Mouse (Mus musculus) hindbrain, embryonic 14.5 days (tissue): Measurements from ENCODE around the gene Ube2cbp. TPM values are rescaled to one million over a fixed set of nuclear protein-coding genes. Genes with fewer than 3 reads are reported as not detected.
A peak's percentile ranks its signal among the peaks of the same experiment; 100 is the strongest.

ENCODE experiments used
- ATAC-seq: fragments of 200-750 bp; cut with Nextera tagmentation; 2 replicates; pipeline ENCODE4 v1.8.0; 2017; ENCODE audit warnings: moderate number of reproducible peaks, mild to moderate bottlenecking, moderate TSS enrichment, moderate library complexity; ENCODE audit not compliant: low FRiP score
- DNase-seq: peaks from one replicate; pipeline ENCODE4 v3.0.0-alpha.2; 2015; ENCODE audit warnings: low spot score
- H3K27ac ChIP-seq: fragments of 300-500 bp; sonication (generic); 2 replicates; pipeline ENCODE4 v1.5.1; 2014; ENCODE audit warnings: mild to moderate bottlenecking, moderate library complexity
- H3K27me3 ChIP-seq: fragments of 300-500 bp; sonication (generic); 2 replicates; pipeline ENCODE4 v1.6.1; 2014; ENCODE audit warnings: mild to moderate bottlenecking, low read length, mixed read lengths; ENCODE audit not compliant: control insufficient read depth, insufficient read depth
- H3K36me3 ChIP-seq: fragments of 300-500 bp; sonication (generic); replicated peaks from 2 replicates; pipeline ENCODE4 v1.6.1; 2014; ENCODE audit not compliant: control insufficient read depth, insufficient read depth
- H3K4me1 ChIP-seq: fragments of 300-500 bp; sonication (generic); replicated peaks from 2 replicates; pipeline ENCODE4 v1.6.1; 2014; ENCODE audit warnings: antibody characterized with exemption, low read length, mixed read lengths; ENCODE audit not compliant: control insufficient read depth, insufficient read depth
- H3K4me2 ChIP-seq: fragments of 300-500 bp; sonication (generic); replicated peaks from 2 replicates; pipeline ENCODE4 v1.6.1; 2014; ENCODE audit warnings: mild to moderate bottlenecking, moderate library complexity
- H3K4me3 ChIP-seq: fragments of 300-500 bp; sonication (generic); replicated peaks from 2 replicates; pipeline ENCODE4 v1.5.1; 2014; ENCODE audit warnings: mild to moderate bottlenecking, low read length
- H3K9ac ChIP-seq: fragments of 300-500 bp; sonication (generic); 2 replicates; pipeline ENCODE4 v1.6.1; 2014
- H3K9me3 ChIP-seq: fragments of 300-500 bp; sonication (generic); 2 replicates; pipeline ENCODE4 v1.6.1; 2016; ENCODE audit warnings: low read length; ENCODE audit not compliant: control insufficient read depth
- WGBS: fragments of 180-500 bp; shearing (Covaris S2); extraction: QIAGEN DNeasy Blood & Tissue Kit; methylation state at CpG from one replicate; pipeline ENCODE4 v1.1.7; 2014; 5-methylcytosine and 5-hydroxymethylcytosine counted together
- polyA plus RNA-seq: library from polyadenylated mRNA; unstranded; fragments of >200 nt; fragmentation: Nextera tagmentation; extraction: Ambion mirVana; gene quantifications from 2 replicates; pipeline ENCODE4 v1.2.1, GENCODE M21; 2014

Ube2cbp gene
- polyA plus RNA-seq, 1 experiment from 2014 or later, result 7.4 TPM

DNA sequence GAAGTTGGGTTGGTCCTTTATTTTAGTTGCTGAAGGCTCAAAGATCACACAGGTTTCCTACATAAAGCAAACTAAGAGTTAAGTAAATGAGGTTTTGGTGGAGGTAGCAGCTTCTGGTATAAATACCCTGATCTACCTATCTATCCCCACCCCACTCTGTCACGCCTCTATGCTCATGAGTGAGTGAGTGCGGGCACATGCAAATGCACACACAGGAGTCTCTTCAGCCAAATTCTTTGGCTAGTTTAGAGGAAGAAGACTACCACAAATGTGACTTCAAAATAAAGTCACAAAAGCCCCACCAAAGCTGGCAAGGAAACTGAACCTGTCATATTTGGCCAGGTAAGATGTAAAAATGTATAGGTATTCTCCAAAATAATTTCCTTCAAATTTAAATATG is 149.1 kb downstream of the Ube2cbp start:
- H3K4me3 ChIP-seq, result no peak overlapping the region
- DNase-seq, result no peak
- peaks cover 8% of the 10 kb centered on the region; the same call in 1 of the 2 replicates for H3K9me3 ChIP-seq
- H3K27me3 ChIP-seq, result no peaks in the 10 kb centered on the region
- no peak for ATAC-seq
- no peak overlapping the region for H3K4me2 ChIP-seq
- 97% methylated on average over 2 of the region's 2 CpGs for WGBS
- no peaks in the 10 kb centered on the region for H3K4me1 ChIP-seq
- H3K9ac ChIP-seq, result no peak overlapping the region
- no peak overlapping the region for H3K27ac ChIP-seq
- H3K36me3 ChIP-seq, result no peaks in the 10 kb centered on the region

DNA sequence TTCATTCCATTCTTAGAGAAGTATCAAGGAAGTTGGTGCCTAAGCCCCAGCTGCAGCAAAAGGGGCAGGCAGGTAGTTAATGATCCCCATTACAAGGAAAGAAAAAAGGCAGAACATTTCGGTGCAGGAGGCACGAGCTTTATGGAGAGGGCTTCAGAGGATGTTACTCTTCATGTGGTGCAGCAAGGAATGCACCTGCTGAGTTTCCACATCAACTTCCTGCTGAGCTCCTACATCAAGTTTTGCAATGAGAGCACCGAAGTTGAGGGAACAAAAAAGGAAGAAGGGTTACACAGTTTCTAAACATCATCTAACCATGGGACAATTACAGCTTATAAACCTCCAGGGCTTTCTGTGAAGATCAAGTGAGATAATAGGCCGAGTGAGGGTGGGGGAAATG is 156.1 kb downstream of the Ube2cbp start:
- H3K4me2 ChIP-seq, result no peak overlapping the region
- no peak overlapping the region for H3K27ac ChIP-seq
- ATAC-seq (no peak), DNase-seq (no peak)
- no peak overlapping the region for H3K4me3 ChIP-seq
- H3K36me3 ChIP-seq, result no peaks in the 10 kb centered on the region
- H3K4me1 ChIP-seq, result no peaks in the 10 kb centered on the region
- peaks cover 8% of the 10 kb centered on the region; the same call in 1 of the 2 replicates for H3K9me3 ChIP-seq
- H3K27me3 ChIP-seq, result no peaks in the 10 kb centered on the region
- WGBS, result 59% methylated on average over 4 of the region's 4 CpGs
- no peak overlapping the region for H3K9ac ChIP-seq

DNA sequence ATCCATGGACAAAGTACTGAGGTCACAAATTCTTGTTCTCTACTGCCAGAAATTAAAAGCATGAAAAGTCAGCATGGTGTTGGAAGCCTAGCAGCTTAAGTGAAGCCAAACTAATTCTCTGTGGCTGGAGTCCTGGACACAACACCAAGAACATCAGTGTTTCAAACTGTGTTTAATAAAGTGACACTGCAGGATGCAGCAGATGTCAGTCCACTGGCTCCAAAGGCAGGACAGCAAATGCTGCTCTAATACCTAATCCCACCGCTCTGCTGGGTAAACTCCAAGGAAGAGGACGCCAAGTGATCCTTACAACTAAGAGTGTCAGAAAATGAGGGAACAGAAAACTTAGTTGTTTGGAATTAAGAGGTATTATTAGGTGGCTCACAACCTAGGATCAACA is 158.2 kb downstream of the Ube2cbp start:
- H3K9me3 ChIP-seq, result no peaks in the 10 kb centered on the region
- DNase-seq (no peak), ATAC-seq (no peak)
- no peak overlapping the region for H3K4me2 ChIP-seq
- WGBS, result 82% methylated on average over 2 of the region's 2 CpGs
- H3K4me1 ChIP-seq, result no peaks in the 10 kb centered on the region
- H3K27me3 ChIP-seq, result no peaks in the 10 kb centered on the region
- no peak overlapping the region for H3K9ac ChIP-seq
- no peak overlapping the region for H3K4me3 ChIP-seq
- H3K36me3 ChIP-seq, result no peaks in the 10 kb centered on the region
- no peak overlapping the region for H3K27ac ChIP-seq

DNA sequence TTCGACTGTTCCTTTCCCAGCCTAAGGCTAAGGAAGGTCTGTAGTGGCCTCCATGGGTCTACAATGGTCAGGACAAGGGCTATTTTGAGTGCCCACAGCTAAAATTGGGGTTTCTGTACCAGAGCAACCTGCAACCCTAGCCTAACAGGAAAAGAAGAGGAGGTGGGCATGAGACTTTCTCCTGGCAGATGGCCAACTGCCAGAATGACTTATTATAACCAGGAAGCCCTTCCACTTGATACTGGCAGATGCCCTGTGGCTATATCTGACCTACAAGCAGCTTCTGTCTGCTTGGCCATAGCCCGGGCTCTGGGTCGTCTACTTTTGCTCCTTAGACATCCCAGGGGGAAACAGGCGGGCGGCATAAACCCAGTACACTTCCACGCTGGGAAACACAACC is 163.3 kb downstream of the Ube2cbp start:
- Histone ChIP-seq H3K9me3 (no peaks in the 10 kb centered on the region), H3K9ac (no peak overlapping the region), H3K4me1 (no peaks in the 10 kb centered on the region; the same call in 1 of the 2 replicates), H3K4me3 (no peak overlapping the region), H3K4me2 (no peak overlapping the region), H3K27me3 (no peaks in the 10 kb centered on the region), H3K36me3 (no peaks in the 10 kb centered on the region), H3K27ac (no peak overlapping the region)
- no peak for DNase-seq
- 85% methylated on average over 6 of the region's 6 CpGs for WGBS
- ATAC-seq, result no peak

DNA sequence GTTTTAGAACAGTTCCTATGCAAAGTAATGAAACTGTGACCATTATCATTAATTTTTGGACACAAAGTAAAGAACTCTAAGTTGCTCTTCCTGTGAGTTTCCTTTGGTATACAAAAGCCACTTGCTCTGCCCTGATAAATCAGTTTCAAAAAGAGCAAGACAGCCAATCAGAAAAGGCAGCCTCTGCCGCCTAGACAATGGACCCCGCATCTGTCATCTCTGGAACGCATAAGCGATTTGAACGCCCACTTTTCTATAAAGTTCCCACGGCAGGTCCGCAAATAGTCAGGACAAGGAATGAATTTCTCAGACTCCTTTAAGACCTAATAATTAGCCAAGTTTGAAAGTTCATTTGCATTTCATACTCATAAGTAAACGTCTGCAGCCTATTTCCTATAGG is 166.2 kb downstream of the Ube2cbp start:
- ATAC-seq, result no peak

DNA sequence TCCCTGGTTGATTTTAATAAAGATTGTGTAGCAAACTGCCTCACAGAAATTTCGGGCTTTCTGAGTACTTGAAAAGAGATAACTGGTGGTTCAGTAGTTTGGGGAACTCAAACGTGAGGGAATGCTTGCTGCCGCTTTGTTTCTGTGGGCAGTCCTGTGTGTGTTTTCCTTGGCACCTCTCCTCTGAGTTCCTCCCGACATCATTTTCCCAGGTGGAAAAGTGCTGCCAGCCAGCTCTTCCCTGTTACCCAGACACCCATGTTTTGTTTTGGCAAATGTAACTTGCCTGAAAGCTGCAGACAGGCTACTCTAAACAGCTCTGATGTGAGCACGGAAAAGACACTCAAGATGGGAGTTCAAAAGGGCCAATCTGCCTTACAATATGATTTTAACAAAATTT is 166.6 kb downstream of the Ube2cbp start:
- Histone ChIP-seq H3K4me1 (no peaks in the 10 kb centered on the region; the same call in 1 of the 2 replicates), H3K36me3 (no peaks in the 10 kb centered on the region), H3K27ac (no peak overlapping the region), H3K9me3 (no peaks in the 10 kb centered on the region), H3K9ac (no peak overlapping the region), H3K4me2 (no peak overlapping the region), H3K4me3 (no peak overlapping the region), H3K27me3 (no peaks in the 10 kb centered on the region)
- DNase-seq, result no peak
- WGBS, result 41% methylated on average over 5 of the region's 5 CpGs
- no peak for ATAC-seq

More for the DNA sequence above, 166.2 kb downstream of the Ube2cbp start:
- peak overlapping the region; percentile 19; the same call in 1 of the 2 replicates for H3K4me2 ChIP-seq
- H3K27ac ChIP-seq, result no peak overlapping the region
- H3K4me1 ChIP-seq, result no peaks in the 10 kb centered on the region; the same call in 1 of the 2 replicates
- no peak overlapping the region for H3K4me3 ChIP-seq
- no peak overlapping the region for H3K9ac ChIP-seq
- no peak for DNase-seq
- H3K9me3 ChIP-seq, result no peaks in the 10 kb centered on the region
- 18% methylated on average over 8 of the region's 8 CpGs for WGBS
- no peaks in the 10 kb centered on the region for H3K36me3 ChIP-seq
- no peaks in the 10 kb centered on the region for H3K27me3 ChIP-seq

DNA sequence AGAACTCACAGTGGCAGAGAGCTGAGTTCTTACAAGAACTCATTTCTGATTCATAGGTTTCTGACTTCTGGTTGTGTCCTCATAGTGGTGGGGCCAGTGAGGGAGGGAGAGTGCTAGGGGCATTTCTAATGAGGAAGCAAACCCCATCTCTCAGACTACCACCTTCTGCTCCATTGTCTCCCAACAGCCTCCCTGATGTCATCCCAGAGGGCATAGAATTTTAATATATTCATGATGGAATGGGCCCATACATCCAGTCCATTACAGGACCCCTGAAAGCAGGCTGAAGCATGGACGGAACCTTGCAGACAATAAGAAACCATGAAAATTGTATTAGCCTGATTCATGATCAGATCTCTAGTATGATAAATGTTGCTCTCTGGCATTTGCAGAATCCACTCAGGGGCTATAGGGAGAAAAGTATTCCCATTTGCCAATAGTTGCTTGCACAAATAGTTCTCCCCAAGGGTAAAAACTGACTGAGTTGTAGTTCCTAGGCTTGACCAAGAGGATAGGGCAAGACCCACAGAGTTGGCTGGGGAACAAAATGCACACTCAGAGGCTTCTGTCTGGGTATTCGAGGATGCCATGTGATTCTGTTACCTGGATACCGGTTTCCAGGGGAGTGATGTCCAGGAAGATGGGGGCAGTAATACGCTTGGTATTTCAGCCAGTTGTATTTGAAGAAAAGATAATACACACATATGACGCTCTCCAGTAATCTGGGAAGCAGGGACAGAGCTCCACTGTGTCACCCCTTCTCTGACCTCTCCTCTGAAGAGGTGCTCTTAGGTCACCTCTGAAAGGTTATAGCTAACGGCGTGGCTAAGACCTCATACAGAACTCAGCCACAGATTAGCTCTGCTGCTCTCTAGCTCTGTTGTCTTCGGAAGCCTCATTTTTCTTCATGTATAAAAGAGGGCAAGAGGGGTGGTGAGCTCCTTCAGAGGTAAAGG is 167.8 kb downstream of the Ube2cbp start:
- peak; percentile 40; the same call in 1 of the 2 replicates for ATAC-seq
- Histone ChIP-seq H3K27ac (no peak overlapping the region), H3K9me3 (no peaks in the 10 kb centered on the region), H3K9ac (no peak overlapping the region), H3K27me3 (no peaks in the 10 kb centered on the region), H3K4me2 (no peak overlapping the region), H3K4me1 (no peaks in the 10 kb centered on the region; the same call in 1 of the 2 replicates), H3K36me3 (no peaks in the 10 kb centered on the region), H3K4me3 (no peak overlapping the region)
- 57% methylated on average over 8 of the region's 8 CpGs for WGBS
- DNase-seq, result no peak

DNA sequence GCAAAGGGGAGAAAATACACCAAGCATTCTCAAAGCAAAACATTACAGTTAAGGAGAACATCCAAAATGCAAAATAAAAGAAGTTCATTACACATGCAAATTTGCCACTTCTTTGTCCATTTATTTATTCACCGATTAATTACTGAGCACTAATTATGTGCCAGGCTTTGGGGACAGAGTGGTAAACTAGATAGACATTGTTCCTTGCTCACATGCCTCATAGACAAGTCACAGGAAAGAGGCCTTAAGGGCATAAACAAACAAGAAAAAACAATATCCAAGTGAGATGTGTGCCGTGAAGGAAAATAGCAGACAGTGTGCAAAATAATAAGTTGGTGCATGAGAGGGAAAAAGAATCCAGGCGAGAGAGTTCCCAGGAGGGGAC is 177.2 kb downstream of the Ube2cbp start:
- H3K4me1 ChIP-seq, result peaks cover 13% of the 10 kb centered on the region

DNA sequence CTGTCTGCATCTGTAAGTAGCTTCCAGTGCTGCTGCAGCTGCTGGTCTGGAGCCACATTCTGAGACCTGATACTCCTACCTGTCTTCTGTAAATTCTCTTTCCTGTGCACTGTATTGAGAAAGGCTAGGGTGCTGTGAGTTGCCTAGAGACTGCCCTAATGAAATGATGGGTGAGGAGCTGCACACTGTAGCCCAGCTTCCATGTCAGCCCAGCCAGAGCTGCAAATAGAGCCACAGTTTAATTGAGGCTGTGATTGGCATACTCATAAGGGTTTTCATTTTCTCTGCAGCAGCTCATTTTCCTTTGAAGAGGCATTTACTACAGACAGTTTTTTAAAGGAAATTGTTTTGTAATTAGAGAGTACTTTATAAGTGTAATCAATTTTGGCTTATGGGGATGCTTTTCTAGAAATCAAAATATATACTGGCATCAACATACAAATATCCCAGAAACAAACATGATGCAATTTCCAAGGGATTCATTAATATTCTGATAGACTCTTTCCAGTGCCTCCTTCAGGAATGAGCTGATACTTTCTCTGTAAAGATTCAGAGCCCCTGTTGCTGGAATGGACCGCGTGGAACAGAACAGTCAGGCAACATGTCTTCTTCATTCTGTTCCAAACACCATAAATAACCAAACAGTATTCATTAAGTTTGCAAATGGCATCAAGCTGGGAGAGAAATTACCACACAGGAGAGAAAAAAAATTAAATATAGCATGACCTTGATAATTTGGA is 177.8 kb downstream of the Ube2cbp start:
- peak; percentile 68; the same call in 1 of the 2 replicates for ATAC-seq
- no peaks in the 10 kb centered on the region for H3K9me3 ChIP-seq

More for the DNA sequence above, 177.2 kb downstream of the Ube2cbp start:
- H3K4me3 ChIP-seq, result no peak overlapping the region
- DNase-seq, result no peak
- no peaks in the 10 kb centered on the region for H3K9me3 ChIP-seq
- no peaks in the 10 kb centered on the region for H3K36me3 ChIP-seq
- H3K27me3 ChIP-seq, result no peaks in the 10 kb centered on the region
- WGBS, result 39% methylated on average over 3 of the region's 3 CpGs
- ATAC-seq, result peak; percentile 46; the same call in 1 of the 2 replicates
- peak overlapping the region; percentile 48; the same call in 1 of the 2 replicates for H3K27ac ChIP-seq
- no peak overlapping the region for H3K4me2 ChIP-seq
- no peak overlapping the region for H3K9ac ChIP-seq

More for the DNA sequence above, 177.8 kb downstream of the Ube2cbp start:
- Histone ChIP-seq H3K4me3 (no peak overlapping the region), H3K27ac (peak overlapping the region; percentile 48; the same call in 1 of the 2 replicates), H3K36me3 (no peaks in the 10 kb centered on the region), H3K27me3 (no peaks in the 10 kb centered on the region), H3K9ac (no peak overlapping the region), H3K4me2 (no peak overlapping the region), H3K4me1 (peaks cover 13% of the 10 kb centered on the region)
- DNase-seq, result no peak
- WGBS, result 44% methylated on average over 2 of the region's 2 CpGs
